Mouse (Mus musculus) CH12.LX (cell line): ENCODE results near the gene Tmem145. TPM values are rescaled to one million over a fixed set of nuclear protein-coding genes. Genes with fewer than 3 reads are reported as not detected.

Experiments used
- DNase-seq: peaks from one replicate; pipeline ENCODE4 v3.0.0-alpha.2; 2013; ENCODE audit errors: extremely low read depth
- H3K27ac ChIP-seq: 2 replicates; pipeline ENCODE4 v1.5.1; 2012; ENCODE audit warnings: low read depth, mild to moderate bottlenecking, control low read depth, moderate library complexity; ENCODE audit not compliant: insufficient read depth
- H3K27me3 ChIP-seq: replicated peaks from 2 replicates; pipeline ENCODE3; 2012; ENCODE audit warnings: inconsistent platforms
- H3K36me3 ChIP-seq, 2 experiments: replicated peaks in 1 of 2; 2 replicates each; pipeline versions ENCODE3 to v1.6.1; 2012; ENCODE audit warnings: inconsistent platforms in 1 of 2, low read length in 1 of 2, mild to moderate bottlenecking in 1 of 2, mixed read lengths in 1 of 2, moderate library complexity in 1 of 2; ENCODE audit not compliant: control insufficient read depth in 1 of 2, insufficient read depth in 1 of 2
- H3K4me1 ChIP-seq, 2 experiments: 2 replicates each; pipeline ENCODE4 v1.6.1; 2012; ENCODE audit warnings: inconsistent platforms in 1 of 2, moderate library complexity in 1 of 2; ENCODE audit not compliant: insufficient read depth in 2 of 2, control insufficient read depth in 1 of 2
- H3K4me2 ChIP-seq: 2 replicates; pipeline ENCODE4 v1.6.1; 2012; ENCODE audit warnings: low read depth, mild to moderate bottlenecking, control low read depth; ENCODE audit not compliant: poor library complexity, insufficient read depth, severe bottlenecking
- H3K4me3 ChIP-seq, 3 experiments: fragments of 150-350 bp in 1 of 3; sonication (generic) in 1 of 3; replicated peaks in 1 of 3; 2 replicates each; pipeline versions ENCODE3 to v1.5.1; 2011 to 2012; ENCODE audit warnings: low read depth in 2 of 3, low read length in 2 of 3, mild to moderate bottlenecking in 2 of 3, moderate library complexity in 2 of 3, control low read depth in 1 of 3, improper control_type of control experiment in 1 of 3, inconsistent platforms in 1 of 3, mixed read lengths in 1 of 3; ENCODE audit not compliant: poor library complexity in 1 of 3
- H3K79me2 ChIP-seq: replicated peaks from 2 replicates; pipeline ENCODE4 v1.6.1; 2012; ENCODE audit warnings: mild to moderate bottlenecking, moderate library complexity; ENCODE audit not compliant: control insufficient read depth, poor library complexity, insufficient read depth, severe bottlenecking; ENCODE audit errors: extremely low read depth
- H3K9ac ChIP-seq: 2 replicates; pipeline ENCODE4 v1.6.1; 2012; ENCODE audit warnings: low read depth, mild to moderate bottlenecking, control low read depth, moderate library complexity; ENCODE audit not compliant: insufficient read depth
- H3K9me3 ChIP-seq: replicated peaks from 2 replicates; pipeline ENCODE3; 2012; ENCODE audit warnings: low read length, inconsistent platforms, mixed read lengths
- BHLHE40 ChIP-seq: IDR thresholded peaks from 2 replicates; pipeline ENCODE4 v1.6.1; 2011; ENCODE audit warnings: mild to moderate bottlenecking, low read depth, low read length, improper control_type of control experiment
- CHD1 ChIP-seq: IDR thresholded peaks from 2 replicates; pipeline ENCODE4 v1.6.1; 2012; ENCODE audit warnings: low read depth, low read length, improper control_type of control experiment, inconsistent platforms
- CHD2 ChIP-seq: IDR thresholded peaks from 2 replicates; pipeline ENCODE4 v1.6.1; 2011; ENCODE audit warnings: low read length, improper control_type of control experiment
- E2F4 ChIP-seq: IDR thresholded peaks from 2 replicates; pipeline ENCODE4 v1.6.1; 2011; ENCODE audit warnings: low read depth, low read length, improper control_type of control experiment; ENCODE audit not compliant: insufficient replicate concordance
- ELF1 ChIP-seq: IDR thresholded peaks from 2 replicates; pipeline ENCODE4 v1.6.1; 2014; ENCODE audit warnings: low read depth, mild to moderate bottlenecking, inconsistent platforms, low read length, improper control_type of control experiment
- EP300 ChIP-seq: IDR thresholded peaks from 2 replicates; pipeline ENCODE4 v1.6.1; 2011; ENCODE audit warnings: low read length, improper control_type of control experiment
- ETS1 ChIP-seq: conservative IDR thresholded peaks from 2 replicates; pipeline ENCODE4 v1.6.1; 2012; ENCODE audit warnings: low read depth, mild to moderate bottlenecking, inconsistent platforms, low read length, improper control_type of control experiment, moderate library complexity
- GABPA ChIP-seq: IDR thresholded peaks from 2 replicates; pipeline ENCODE4 v1.6.1; 2012; ENCODE audit warnings: low read depth, low read length, improper control_type of control experiment, inconsistent platforms; ENCODE audit not compliant: insufficient replicate concordance
- HCFC1 ChIP-seq: IDR thresholded peaks from 2 replicates; pipeline ENCODE4 v1.6.1; 2012; ENCODE audit warnings: low read depth, mild to moderate bottlenecking, inconsistent platforms, low read length, improper control_type of control experiment
- IRF4 ChIP-seq: IDR thresholded peaks from 2 replicates; pipeline ENCODE4 v1.6.1; 2014; ENCODE audit warnings: low read depth, mild to moderate bottlenecking, inconsistent platforms, low read length, improper control_type of control experiment
- JUN ChIP-seq: IDR thresholded peaks from 2 replicates; pipeline ENCODE4 v1.6.1; 2011; ENCODE audit warnings: low read depth, mild to moderate bottlenecking, low read length, improper control_type of control experiment, moderate library complexity; ENCODE audit not compliant: insufficient read depth
- JUND ChIP-seq: conservative IDR thresholded peaks from 2 replicates; pipeline ENCODE4 v1.6.1; 2011; ENCODE audit warnings: low read depth, low read length, improper control_type of control experiment
- KAT2A ChIP-seq: IDR thresholded peaks from 2 replicates; pipeline ENCODE4 v1.6.1; 2012; ENCODE audit warnings: low read length, improper control_type of control experiment, inconsistent platforms; ENCODE audit not compliant: insufficient replicate concordance
- MAFK ChIP-seq: IDR thresholded peaks from 2 replicates; pipeline ENCODE4 v1.6.1; 2011; ENCODE audit warnings: low read length, improper control_type of control experiment; ENCODE audit not compliant: insufficient replicate concordance
- MEF2A ChIP-seq: IDR thresholded peaks from 2 replicates; pipeline ENCODE4 v1.6.1; 2014; ENCODE audit warnings: low read depth, mild to moderate bottlenecking, inconsistent platforms, low read length, improper control_type of control experiment, borderline replicate concordance
- MXI1 ChIP-seq: IDR thresholded peaks from 2 replicates; pipeline ENCODE4 v1.6.1; 2011; ENCODE audit warnings: mild to moderate bottlenecking, low read depth, low read length, improper control_type of control experiment
- MYC ChIP-seq: IDR thresholded peaks from 2 replicates; pipeline ENCODE4 v1.6.1; 2011; ENCODE audit warnings: low read depth, mild to moderate bottlenecking, improper control_type of control experiment, low read length
- NELFE ChIP-seq: IDR thresholded peaks from 2 replicates; pipeline ENCODE4 v1.6.1; 2011; ENCODE audit warnings: low read depth, low read length, improper control_type of control experiment
- NRF1 ChIP-seq: IDR thresholded peaks from 2 replicates; pipeline ENCODE4 v1.6.1; 2014; ENCODE audit warnings: low read depth, mild to moderate bottlenecking, inconsistent platforms, low read length, improper control_type of control experiment, moderate library complexity
- PAX5 ChIP-seq: IDR thresholded peaks from 2 replicates; pipeline ENCODE4 v1.6.1; 2012; ENCODE audit warnings: low read length, inconsistent platforms, mixed read lengths
- POLR2A ChIP-seq: IDR thresholded peaks from 2 replicates; pipeline ENCODE4 v1.6.1; 2011; ENCODE audit warnings: low read depth, mild to moderate bottlenecking, improper control_type of control experiment, low read length
- RAD21 ChIP-seq: IDR thresholded peaks from 2 replicates; pipeline ENCODE4 v1.6.1; 2011; ENCODE audit warnings: low read depth, mild to moderate bottlenecking, low read length, improper control_type of control experiment, moderate library complexity
- RCOR1 ChIP-seq: conservative IDR thresholded peaks from 2 replicates; pipeline ENCODE4 v1.6.1; 2012; ENCODE audit warnings: low read depth, mild to moderate bottlenecking, inconsistent platforms, low read length, improper control_type of control experiment
- SIN3A ChIP-seq: IDR thresholded peaks from 2 replicates; pipeline ENCODE4 v1.6.1; 2012; ENCODE audit warnings: low read length, improper control_type of control experiment, inconsistent platforms
- SMC3 ChIP-seq: IDR thresholded peaks from 2 replicates; pipeline ENCODE4 v1.6.1; 2011; ENCODE audit warnings: low read depth, low read length, improper control_type of control experiment
- TBP ChIP-seq: conservative IDR thresholded peaks from 2 replicates; pipeline ENCODE4 v1.6.1; 2011; ENCODE audit warnings: low read depth, low read length, improper control_type of control experiment
- TCF12 ChIP-seq: IDR thresholded peaks from 2 replicates; pipeline ENCODE4 v1.6.1; 2014; ENCODE audit warnings: low read depth, mild to moderate bottlenecking, inconsistent platforms, low read length, improper control_type of control experiment
- UBTF ChIP-seq: IDR thresholded peaks from 2 replicates; pipeline ENCODE4 v1.6.1; 2012; ENCODE audit warnings: low read depth, mild to moderate bottlenecking, inconsistent platforms, low read length, improper control_type of control experiment, moderate library complexity
- USF1 ChIP-seq: IDR thresholded peaks from 2 replicates; pipeline ENCODE4 v1.6.1; 2014; ENCODE audit warnings: low read depth, mild to moderate bottlenecking, inconsistent platforms, low read length, improper control_type of control experiment
- USF2 ChIP-seq: conservative IDR thresholded peaks from 2 replicates; pipeline ENCODE4 v1.6.1; 2011; ENCODE audit warnings: low read depth, low read length, improper control_type of control experiment
- ZC3H11A ChIP-seq: IDR thresholded peaks from 2 replicates; pipeline ENCODE4 v1.6.1; 2012; ENCODE audit warnings: low read depth, mild to moderate bottlenecking, inconsistent platforms, low read length, improper control_type of control experiment
- ZMIZ1 ChIP-seq: IDR thresholded peaks from 2 replicates; pipeline ENCODE4 v1.6.1; 2012; ENCODE audit warnings: low read depth, mild to moderate bottlenecking, inconsistent platforms, low read length, improper control_type of control experiment
- ZNF384 ChIP-seq: IDR thresholded peaks from 2 replicates; pipeline ENCODE4 v1.6.1; 2012; ENCODE audit warnings: low read depth, low read length, improper control_type of control experiment, inconsistent platforms
- dilution Hi-C: fragments of 300-500 bp; cut with MboI; formaldehyde crosslinking; loops from 2 replicates; pipeline ENCODE4 v1.14.3; 2020; ENCODE audit warnings: low sequenced_read_pairs; ENCODE audit not compliant: extremely low pct_unique_long_range_greater_than_20kb, extremely low pct_ligation_motif_present
- in situ Hi-C: fragments of 300-500 bp; cut with MboI; formaldehyde crosslinking; loops from 3 replicates; pipeline ENCODE4 v1.14.3; 2019; ENCODE audit warnings: low sequenced_read_pairs, low pct_ligation_motif_present, low pct_unique_long_range_greater_than_20kb, mixed read lengths
- polyA plus RNA-seq: library from polyadenylated mRNA; unstranded; fragments of >175 nt; gene quantifications from 2 replicates; pipeline ENCODE4 v1.2.1, GENCODE M21; 2012; ENCODE audit warnings: low read depth; ENCODE audit not compliant: insufficient read length
- total RNA-seq, 2 experiments: library from RNA; depleted of rRNA; stranded (reverse); fragments of 300-350 nt in 1 of 2; fragments of >200 nt in 1 of 2; gene quantifications; 2 replicates each; pipeline ENCODE4 v1.2.3; 2012 to 2014

The Tmem145 gene
- total and polyA plus RNA-seq, 3 experiments, result 0.10 TPM; not detected in 2

DNA sequence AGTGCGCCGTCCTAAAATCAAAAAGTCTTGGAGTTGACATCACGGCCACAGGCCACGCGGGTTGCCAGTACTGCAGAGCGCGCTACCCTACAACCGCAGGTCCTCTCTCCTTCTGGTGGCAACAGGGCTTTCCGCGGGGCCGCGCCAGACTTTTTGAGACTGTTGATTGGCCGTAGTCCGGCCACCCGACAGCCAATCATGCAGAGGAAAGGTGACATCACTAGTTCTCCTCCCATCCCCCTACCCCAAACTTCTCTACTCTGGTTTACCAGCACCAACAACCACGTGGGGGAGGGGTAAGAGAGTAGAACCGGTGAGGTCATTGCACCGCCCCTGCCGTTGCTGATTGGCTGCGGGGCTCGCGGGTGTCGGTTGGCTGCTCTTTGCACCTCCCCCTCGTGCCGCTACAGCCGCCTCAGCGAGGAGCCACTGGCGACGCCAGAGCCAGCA lies 38.6 kb upstream of the Tmem145 start, which contains the start of gene Cic (continued):
- TF ChIP-seq TBP (peak; percentile 56; the same call in 1 of the 2 replicates), NRF1 (no peak), PAX5 (no peak), HCFC1 (no peak), USF2 (no peak), CHD1 (no peak), MYC (peak; percentile 79), ETS1 (peak; percentile 82), BHLHE40 (peak; percentile 23), MAFK (no peak)
- TF ChIP-seq, all 38 proteins: peak for 19

DNA sequence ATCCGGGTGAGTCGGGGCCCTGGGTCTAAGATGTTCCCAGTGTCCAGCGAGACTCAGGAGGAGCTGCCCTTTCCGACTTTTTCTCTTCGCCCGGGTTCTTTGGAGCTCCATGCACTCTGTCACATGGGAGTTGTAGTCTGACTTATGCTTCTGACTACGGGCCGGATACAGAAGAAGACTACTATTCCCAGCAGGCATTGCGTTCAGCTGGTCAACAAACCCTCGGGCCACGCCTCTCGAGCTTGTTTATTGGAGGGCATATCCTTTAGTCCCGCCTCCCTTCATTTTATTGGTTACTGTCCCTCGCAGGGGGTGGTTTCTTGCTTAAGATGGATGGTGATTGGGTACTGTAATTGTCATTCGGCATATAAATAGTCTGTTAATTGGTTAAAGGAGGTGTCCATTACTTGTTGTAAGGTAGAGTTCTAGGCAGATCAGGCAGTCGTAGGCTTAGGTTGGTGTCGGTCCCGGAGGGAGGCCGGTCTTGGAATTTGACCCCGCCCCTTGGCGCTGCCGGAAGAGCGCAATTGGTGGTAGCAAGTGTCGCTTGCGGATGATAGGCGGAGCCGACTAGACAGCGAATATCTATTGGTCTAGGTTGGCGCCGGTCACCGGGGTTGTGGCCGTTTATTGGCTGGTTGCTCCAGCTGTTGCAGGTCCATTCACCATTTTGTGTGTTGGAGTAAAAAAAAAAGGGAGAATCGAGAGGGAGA lies 38.0 kb upstream of the Tmem145 start:
- Histone ChIP-seq H3K4me2 (no peak overlapping the region), H3K27ac (peak overlapping the region; percentile 62; the same call in 1 of the 2 replicates), H3K4me3 (peak overlapping the region; percentile 77 to 97 (median 93)), H3K27me3 (no peaks in the 10 kb centered on the region), H3K9me3 (no peaks in the 10 kb centered on the region), H3K4me1 (peaks cover 22 to 35% of the 10 kb centered on the region in 2 experiments), H3K36me3 (peaks cover 20 to 25% of the 10 kb centered on the region in 2 experiments), H3K79me2 (0 out of 2 replicates have a peak, but pooled peaks cover 2% of the 10 kb centered on the region), H3K9ac (peak overlapping the region; percentile 91)
- TF ChIP-seq USF2, result no peak
- peak; percentile 91; the same call in 1 of the 2 replicates for TF ChIP-seq KAT2A
- no peak; the same call in none of the 2 replicates for TF ChIP-seq POLR2A
- TF ChIP-seq MYC, result peak; percentile 54; the same call in 1 of the 2 replicates
- TF ChIP-seq ETS1, result 0 out of 2 replicates have a peak, but pooled peaks have one; percentile 10
- peak; percentile 72; the same call in 1 of the 2 replicates for TF ChIP-seq ELF1
- TF ChIP-seq NRF1, result peak; percentile 42; the same call in 1 of the 2 replicates
- no peak for TF ChIP-seq SMC3
- TF ChIP-seq ZMIZ1, result no peak
- TF ChIP-seq MAFK, result no peak
- TF ChIP-seq PAX5, result no peak
- peak; percentile 94 for TF ChIP-seq TBP
- TF ChIP-seq BHLHE40, result no peak
- TF ChIP-seq MXI1, result no peak
- TF ChIP-seq EP300, result no peak
- peak; percentile 54; the same call in 1 of the 2 replicates for TF ChIP-seq GABPA
- TF ChIP-seq NELFE, result no peak
- no peak for TF ChIP-seq USF1
- TF ChIP-seq TCF12, result no peak
- no peak for TF ChIP-seq E2F4
- TF ChIP-seq SIN3A, result peak; percentile 83
- TF ChIP-seq ZC3H11A, result no peak
- no peak for TF ChIP-seq RCOR1
- no peak for TF ChIP-seq JUN
- no peak for TF ChIP-seq UBTF
- peak; percentile 93 for TF ChIP-seq HCFC1
- 0 out of 2 replicates have a peak, but pooled peaks have one; percentile 1 for TF ChIP-seq MEF2A
- peak; percentile 97 for TF ChIP-seq ZNF384
- no peak for TF ChIP-seq JUND
- TF ChIP-seq RAD21, result no peak
- TF ChIP-seq IRF4, result peak; percentile 45; the same call in 1 of the 2 replicates
- peak; percentile 97 for TF ChIP-seq CHD2
- dilution Hi-C loops, result no loop called here
- DNase-seq, result peak; percentile 100
- in situ Hi-C loops, result no loop called here
